Mouse (Mus musculus) cerebellum, adult 2 months (tissue): ENCODE results near the gene Calhm2. TPM values are rescaled to one million over a fixed set of nuclear protein-coding genes. Genes with fewer than 3 reads are reported as not detected.

Experiments used
- DNase-seq, 2 experiments: peaks; one replicate each; pipeline ENCODE4 v3.0.0; 2021
- H3K27ac ChIP-seq: fragments of 200-500 bp; 2 replicates; pipeline ENCODE4 v1.5.1; 2012; ENCODE audit warnings: low read length, control low read depth, inconsistent platforms; ENCODE audit not compliant: insufficient read depth
- H3K27me3 ChIP-seq: fragments of 200-500 bp; 2 replicates; pipeline ENCODE4 v1.6.1; 2012; ENCODE audit warnings: inconsistent platforms, mild to moderate bottlenecking, low read length, moderate library complexity; ENCODE audit not compliant: control insufficient read depth, insufficient read depth
- H3K4me1 ChIP-seq: fragments of 200-500 bp; 2 replicates; pipeline ENCODE4 v1.6.1; 2011; ENCODE audit warnings: low read length; ENCODE audit not compliant: control insufficient read depth, insufficient read depth
- H3K4me3 ChIP-seq: fragments of 200-500 bp; replicated peaks from 2 replicates; pipeline ENCODE3; 2011; ENCODE audit warnings: mild to moderate bottlenecking, low read depth, low read length, control low read depth; ENCODE audit not compliant: insufficient read depth
- CTCF ChIP-seq: fragments of 200-500 bp; IDR thresholded peaks from 2 replicates; pipeline ENCODE4 v1.5.1; 2011; ENCODE audit warnings: low read depth, mild to moderate bottlenecking, control low read depth, low read length, moderate library complexity, borderline replicate concordance; ENCODE audit not compliant: insufficient read depth
- POLR2A ChIP-seq: fragments of 200-500 bp; IDR thresholded peaks from 2 replicates; pipeline ENCODE4 v1.6.1; 2011; ENCODE audit warnings: low read length, control low read depth, borderline replicate concordance; ENCODE audit not compliant: insufficient read depth
- WGBS: fragments of 180-500 bp; shearing (Covaris S2); methylation state at CpG from one replicate; pipeline ENCODE4 v1.1.7; 2018; 5-methylcytosine and 5-hydroxymethylcytosine counted together
- polyA plus RNA-seq: library from polyadenylated mRNA; depleted of rRNA; stranded (reverse); fragments of >200 nt; gene quantifications from 2 replicates; pipeline ENCODE4 v1.2.3, GENCODE M21; 2012; rRNA removed

The Calhm2 gene
- polyA plus RNA-seq: 1.3 and 1.4 TPM in 2 replicates

- Histone ChIP-seq H3K4me1 (peaks cover 7% of the 10 kb centered on the region; the same call in 1 of the 2 replicates), H3K27me3 (no peaks in the 10 kb centered on the region), H3K27ac (no peak within 1 kb of the TSS), H3K4me3 (peak within 1 kb of the TSS; percentile 6)
- TF ChIP-seq CTCF: no peak
- TF ChIP-seq POLR2A: no peak
- WGBS: 27% methylated on average over 28 of the region's 28 CpGs
- no peak for DNase-seq
These were observed at the start of gene Calhm2 for GRCm38 (mm10) chr19:47137771-47138421. Calhm2 (minus strand) TSS chr19:47138294.

- Histone ChIP-seq H3K27ac (peak overlapping the region; percentile 30), H3K4me1 (peaks cover 45% of the 10 kb centered on the region), H3K27me3 (no peaks in the 10 kb centered on the region), H3K4me3 (no peak overlapping the region)
- DNase-seq: peak in 1 of 2 experiments; percentile 63
- TF ChIP-seq CTCF (no peak), POLR2A (no peak)
- 27% methylated on average over 15 of the region's 15 CpGs for WGBS
These were observed 48.6 kb upstream of the Calhm2 start for GRCm38 (mm10) chr19:47186514-47187275.

- Histone ChIP-seq H3K27me3 (no peaks in the 10 kb centered on the region), H3K4me1 (peaks cover 38% of the 10 kb centered on the region), H3K4me3 (no peak overlapping the region), H3K27ac (no peak overlapping the region)
- TF ChIP-seq CTCF (no peak), POLR2A (no peak)
- WGBS: 64% methylated on average over 4 of the region's 4 CpGs
- peak in 1 of 2 experiments; percentile 3 for DNase-seq
These were observed 46.6 kb upstream of the Calhm2 start for GRCm38 (mm10) chr19:47184736-47185135.

- WGBS: 58% methylated on average over 8 of the region's 8 CpGs
- Histone ChIP-seq H3K27ac (0 out of 2 replicates have a peak overlapping the region, but pooled peaks have one; percentile 19), H3K4me3 (no peak overlapping the region), H3K4me1 (peaks cover 33% of the 10 kb centered on the region), H3K27me3 (no peaks in the 10 kb centered on the region)
- DNase-seq: peak; percentile 16 to 20
- no peak for TF ChIP-seq POLR2A
- no peak for TF ChIP-seq CTCF
These were observed 46.1 kb upstream of the Calhm2 start for GRCm38 (mm10) chr19:47184221-47184620.

GRCm38 (mm10) chr19:47180011-47180410 lies 41.9 kb upstream of the Calhm2 start:
- DNase-seq: peak in 1 of 2 experiments; percentile 55

GRCm38 (mm10) chr19:47179272-47179809 lies 41.2 kb upstream of the Calhm2 start:
- Histone ChIP-seq H3K27me3 (no peaks in the 10 kb centered on the region), H3K4me1 (peaks cover 6% of the 10 kb centered on the region), H3K27ac (peak overlapping the region; percentile 30), H3K4me3 (peak overlapping the region; percentile 92)
- TF ChIP-seq POLR2A (peak; percentile 29; the same call in 1 of the 2 replicates), CTCF (no peak)
- DNase-seq: peak; percentile 76 to 77
- WGBS: under 1% methylated on average over 42 of the region's 42 CpGs

More at GRCm38 (mm10) chr19:47180011-47180410, 41.9 kb upstream of the Calhm2 start:
- TF ChIP-seq POLR2A (no peak), CTCF (no peak)
- no peaks in the 10 kb centered on the region for H3K27me3 ChIP-seq
- H3K4me3 ChIP-seq: peak overlapping the region; percentile 92
- WGBS: 11% methylated on average over 8 of the region's 8 CpGs
- peak overlapping the region; percentile 30 for H3K27ac ChIP-seq
- peaks cover 7% of the 10 kb centered on the region for H3K4me1 ChIP-seq

GRCm38 (mm10) chr19:47178431-47179271 lies 40.6 kb upstream of the Calhm2 start, which contains the start of gene Neurl1a:
Neurl1a (plus strand) TSS chr19:47178820.
- Histone ChIP-seq H3K4me1 (peaks cover 2% of the 10 kb centered on the region; the same call in 1 of the 2 replicates), H3K4me3 (peak within 1 kb of the TSS; percentile 92), H3K27ac (peak within 1 kb of the TSS; percentile 58), H3K27me3 (no peaks in the 10 kb centered on the region)
- DNase-seq: peak; percentile 77
- TF ChIP-seq CTCF: no peak
- TF ChIP-seq POLR2A: no peak
- under 1% methylated on average over 96 of the region's 98 CpGs for WGBS

GRCm38 (mm10) chr19:47178001-47178400 lies 39.9 kb upstream of the Calhm2 start:
- H3K27ac ChIP-seq: peak overlapping the region; percentile 58; the same call in 1 of the 2 replicates
- H3K4me1 ChIP-seq: peaks cover 2% of the 10 kb centered on the region; the same call in 1 of the 2 replicates
- DNase-seq: peak; percentile 76 to 77
- H3K27me3 ChIP-seq: no peaks in the 10 kb centered on the region
- TF ChIP-seq CTCF (peak; percentile 87), POLR2A (no peak)
- peak overlapping the region; percentile 92 for H3K4me3 ChIP-seq
- WGBS: 19% methylated on average over 10 of the region's 10 CpGs
